Mouse (Mus musculus) hindbrain, postnatal 0 days (tissue): ENCODE results near the gene Ciao2a. TPM values are rescaled to one million over a fixed set of nuclear protein-coding genes. Genes with fewer than 3 reads are reported as not detected.

ENCODE experiments used
- ATAC-seq: fragments of 200-750 bp; cut with Nextera tagmentation; 2 replicates; pipeline ENCODE4 v1.8.0; 2017; ENCODE audit warnings: mild to moderate bottlenecking, moderate TSS enrichment, moderate library complexity
- DNase-seq: peaks from one replicate; pipeline ENCODE4 v3.0.0-alpha.2; 2015; ENCODE audit warnings: low spot score
- H3K27ac ChIP-seq: fragments of 300-500 bp; sonication (generic); 2 replicates; pipeline ENCODE4 v1.5.1; 2014; ENCODE audit warnings: mild to moderate bottlenecking
- H3K27me3 ChIP-seq: fragments of 300-500 bp; sonication (generic); 2 replicates; pipeline ENCODE4 v1.6.1; 2014; ENCODE audit warnings: low read length, mixed read lengths; ENCODE audit not compliant: insufficient read depth
- H3K36me3 ChIP-seq: fragments of 300-500 bp; sonication (generic); 2 replicates; pipeline ENCODE4 v1.6.1; 2014; ENCODE audit warnings: low read length, mixed read lengths; ENCODE audit not compliant: insufficient read depth
- H3K4me1 ChIP-seq: fragments of 300-500 bp; sonication (generic); 2 replicates; pipeline ENCODE4 v1.6.1; 2014; ENCODE audit warnings: antibody characterized with exemption, low read length, mixed read lengths; ENCODE audit not compliant: insufficient read depth
- H3K4me2 ChIP-seq: fragments of 300-500 bp; sonication (generic); 2 replicates; pipeline ENCODE4 v1.6.1; 2014; ENCODE audit warnings: low read depth, mild to moderate bottlenecking, low read length, moderate library complexity, mixed read lengths
- H3K4me3 ChIP-seq: fragments of 300-500 bp; sonication (generic); 2 replicates; pipeline ENCODE4 v1.5.1; 2014; ENCODE audit warnings: low read length
- H3K9ac ChIP-seq: fragments of 300-500 bp; sonication (generic); replicated peaks from 2 replicates; pipeline ENCODE4 v1.6.1; 2014; ENCODE audit warnings: mild to moderate bottlenecking, low read length, moderate library complexity, mixed read lengths
- H3K9me3 ChIP-seq: fragments of 300-500 bp; sonication (generic); 2 replicates; pipeline ENCODE4 v1.6.1; 2016; ENCODE audit warnings: low read length, mixed read lengths
- CTCF ChIP-seq: IDR thresholded peaks from 2 replicates; pipeline ENCODE4 v1.5.1; 2016; ENCODE audit warnings: antibody characterized with exemption, control low read depth, low read depth
- WGBS: fragments of 180-500 bp; shearing (Covaris S2); extraction: QIAGEN DNeasy Blood & Tissue Kit; methylation state at CpG from one replicate; pipeline ENCODE4 v1.1.7; 2014; 5-methylcytosine and 5-hydroxymethylcytosine counted together
- polyA plus RNA-seq: library from polyadenylated mRNA; unstranded; fragments of >200 nt; fragmentation: Nextera tagmentation; extraction: Ambion mirVana; gene quantifications from 2 replicates; pipeline ENCODE4 v1.2.1, GENCODE M21; 2015
- total RNA-seq: library from RNA; depleted of rRNA; stranded (reverse); fragments of >200 nt; gene quantifications from 2 replicates; pipeline ENCODE4 v1.2.3, GENCODE M21; 2014

The Ciao2a gene
- total and polyA plus RNA-seq, 2 experiments from 2014 or later: 25.5 to 77.6 TPM

DNA sequence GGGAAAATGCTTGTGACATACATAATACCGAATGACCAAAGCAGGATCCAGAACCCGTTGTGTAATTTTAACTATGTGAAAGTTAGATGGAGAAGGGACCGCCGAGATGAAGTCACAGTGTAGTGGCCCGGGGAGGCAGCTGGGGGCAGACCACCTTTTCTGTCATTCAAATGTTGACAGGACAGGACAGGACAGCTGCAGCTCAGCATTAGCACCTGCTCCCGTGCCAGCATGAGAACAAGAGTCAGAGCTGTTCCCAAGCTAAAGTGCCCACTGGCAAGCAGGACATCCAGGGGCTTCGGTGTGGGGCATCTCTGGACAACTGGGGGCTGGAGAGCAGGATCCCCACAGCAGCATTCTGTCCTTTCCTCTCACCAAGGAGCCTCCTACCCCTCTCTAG, 39.3 kb upstream of the Ciao2a start:
- 92% methylated on average over 7 of the region's 7 CpGs for WGBS
- H3K36me3 ChIP-seq: peaks cover 29% of the 10 kb centered on the region

DNA sequence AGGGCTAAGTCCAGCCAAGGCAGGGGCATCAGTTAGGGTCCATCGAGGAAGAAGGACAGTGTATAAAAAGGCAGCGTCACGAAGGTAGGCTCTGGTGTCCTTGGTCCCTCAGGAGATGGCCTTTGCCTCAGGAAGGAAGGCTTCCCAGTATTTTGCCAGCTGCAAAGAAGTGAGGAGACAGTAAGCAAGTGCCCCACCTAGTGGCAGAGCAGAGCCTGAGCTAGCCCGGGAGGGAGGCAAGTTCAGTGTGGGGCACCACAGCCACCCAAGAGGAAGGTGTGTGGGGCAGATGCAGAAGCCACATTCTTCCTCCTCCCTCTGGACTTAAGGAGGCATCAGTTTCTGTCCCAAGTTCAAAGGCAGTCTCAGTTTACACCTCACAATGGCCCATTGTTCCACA, 38.0 kb upstream of the Ciao2a start:
- ATAC-seq (no peak), DNase-seq (peak; percentile 65)
- Histone ChIP-seq H3K9ac (no peak overlapping the region), H3K36me3 (peaks cover 42% of the 10 kb centered on the region), H3K27ac (no peak overlapping the region), H3K27me3 (no peaks in the 10 kb centered on the region), H3K4me2 (no peak overlapping the region), H3K4me1 (no peaks in the 10 kb centered on the region), H3K9me3 (no peaks in the 10 kb centered on the region), H3K4me3 (no peak overlapping the region)
- TF ChIP-seq CTCF: peak; percentile 78
- WGBS: 46% methylated on average over 4 of the region's 4 CpGs

More for the DNA sequence above, 39.3 kb upstream of the Ciao2a start:
- TF ChIP-seq CTCF: no peak
- no peak for ATAC-seq
- Histone ChIP-seq H3K27ac (no peak overlapping the region), H3K9ac (no peak overlapping the region), H3K27me3 (no peaks in the 10 kb centered on the region), H3K4me2 (no peak overlapping the region), H3K9me3 (no peaks in the 10 kb centered on the region), H3K4me3 (no peak overlapping the region), H3K4me1 (no peaks in the 10 kb centered on the region)
- no peak for DNase-seq

DNA sequence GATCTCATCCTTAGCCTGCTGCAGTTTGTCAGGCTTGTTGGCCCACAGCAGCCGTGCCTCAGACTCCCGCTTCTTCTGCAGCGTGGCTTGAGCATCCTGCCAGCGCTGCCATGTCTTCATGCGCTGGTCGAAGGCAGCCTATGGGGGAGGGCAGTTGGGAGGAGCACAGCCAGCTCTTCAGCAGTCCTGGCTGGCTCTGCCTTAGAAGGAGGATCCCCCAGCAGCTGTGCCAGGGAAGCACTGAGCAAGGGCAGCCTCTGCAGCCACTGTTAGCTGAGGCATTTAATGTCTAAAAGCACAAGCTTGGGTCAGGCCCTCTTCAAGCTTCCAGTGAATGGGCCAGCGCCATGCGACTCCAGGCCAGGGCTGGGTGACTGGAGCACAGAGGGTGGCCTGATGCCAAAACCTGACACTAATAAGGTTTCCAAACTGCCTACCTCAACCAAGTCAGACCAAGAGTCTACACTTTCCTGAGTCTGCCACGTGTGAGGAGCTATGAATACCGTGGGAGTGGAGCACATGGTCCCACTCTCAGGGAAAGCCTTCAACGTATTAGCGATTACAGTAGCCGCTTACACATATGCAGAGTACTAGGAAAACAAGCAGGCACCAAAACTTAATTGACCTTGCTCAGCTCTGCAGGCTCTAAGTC, 35.7 kb upstream of the Ciao2a start:
- Histone ChIP-seq H3K9me3 (no peaks in the 10 kb centered on the region), H3K4me3 (no peak overlapping the region), H3K27ac (no peak overlapping the region), H3K27me3 (no peaks in the 10 kb centered on the region), H3K9ac (no peak overlapping the region), H3K36me3 (peaks cover 65% of the 10 kb centered on the region), H3K4me2 (no peak overlapping the region), H3K4me1 (no peaks in the 10 kb centered on the region)
- peak; percentile 29 for DNase-seq
- 85% methylated on average over 13 of the region's 13 CpGs for WGBS
- TF ChIP-seq CTCF: no peak
- ATAC-seq: peak; percentile 35; the same call in 1 of the 2 replicates

DNA sequence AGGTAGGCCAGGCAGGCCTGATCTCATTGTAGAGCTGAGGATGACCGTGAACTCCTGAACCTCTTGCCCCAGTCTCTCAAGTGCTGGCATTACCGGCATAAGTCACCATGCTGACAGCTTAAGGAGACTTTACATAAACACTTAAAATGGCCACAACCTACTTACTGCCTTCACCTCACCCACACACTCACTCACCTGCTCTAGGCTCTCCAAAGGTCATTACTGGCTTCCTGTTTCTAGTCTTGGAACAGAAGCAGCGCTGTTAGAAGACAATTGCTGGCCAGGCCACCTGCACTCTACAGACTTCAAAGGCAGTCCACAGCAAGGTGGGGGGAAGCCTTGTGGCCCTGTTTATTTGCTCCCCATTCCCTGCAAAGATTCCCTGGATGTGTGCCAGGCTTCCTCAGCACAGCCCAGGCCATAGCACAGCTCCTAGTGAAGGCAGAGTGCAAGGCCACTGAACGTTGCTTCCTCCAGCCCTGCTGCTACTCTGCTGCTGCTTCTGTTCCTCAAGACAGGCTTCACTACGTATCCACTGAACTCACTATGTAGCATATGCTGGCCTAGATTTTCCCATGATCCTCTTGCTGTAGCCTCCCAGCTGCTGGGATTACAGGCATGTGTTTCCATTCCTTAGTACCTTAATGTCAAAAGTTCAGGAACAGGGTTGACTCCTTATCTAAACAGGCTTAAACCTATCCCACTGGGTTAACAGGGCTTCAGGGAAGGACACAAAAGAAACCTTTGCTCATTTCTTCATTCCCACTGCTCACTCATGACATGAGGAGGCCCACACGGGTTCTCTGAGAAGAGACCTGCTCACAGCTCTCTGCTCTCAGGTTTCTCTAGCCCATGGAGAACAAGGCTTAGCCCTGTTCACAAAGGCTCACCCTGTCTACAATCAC, 34.8 kb upstream of the Ciao2a start:
- ATAC-seq: no peak
- H3K36me3 ChIP-seq: peaks cover 72% of the 10 kb centered on the region
- H3K4me3 ChIP-seq: no peak overlapping the region
- TF ChIP-seq CTCF: no peak
- 78% methylated on average over 6 of the region's 6 CpGs for WGBS
- H3K9me3 ChIP-seq: no peaks in the 10 kb centered on the region
- no peaks in the 10 kb centered on the region for H3K4me1 ChIP-seq
- no peak overlapping the region for H3K4me2 ChIP-seq
- H3K27me3 ChIP-seq: no peaks in the 10 kb centered on the region
- DNase-seq: no peak
- H3K27ac ChIP-seq: no peak overlapping the region
- no peak overlapping the region for H3K9ac ChIP-seq

DNA sequence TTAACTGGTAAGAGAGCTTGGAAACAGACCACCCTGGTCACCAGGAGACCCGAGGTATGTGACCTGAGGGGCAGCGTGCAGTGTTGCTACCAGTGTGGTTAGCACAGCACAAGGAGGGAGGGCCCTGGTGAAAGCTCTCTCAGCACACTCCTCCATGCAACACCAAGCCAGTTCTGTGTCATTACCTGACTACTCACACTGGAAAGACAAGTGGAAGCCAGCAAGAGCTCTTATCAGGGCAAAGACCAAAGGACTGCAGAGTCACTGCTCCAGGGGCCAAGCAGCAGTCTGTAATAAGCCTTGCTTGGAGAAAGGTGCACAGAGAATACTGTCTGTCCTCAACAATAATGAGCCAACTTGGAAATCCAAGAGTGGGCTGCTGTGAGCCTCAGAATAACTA, 33.7 kb upstream of the Ciao2a start:
- ATAC-seq: no peak
- no peaks in the 10 kb centered on the region for H3K9me3 ChIP-seq
- no peak overlapping the region for H3K9ac ChIP-seq
- no peak for TF ChIP-seq CTCF
- H3K4me1 ChIP-seq: no peaks in the 10 kb centered on the region
- H3K4me2 ChIP-seq: no peak overlapping the region
- no peak overlapping the region for H3K27ac ChIP-seq
- H3K4me3 ChIP-seq: no peak overlapping the region
- WGBS: 90% methylated on average over 2 of the region's 2 CpGs
- H3K36me3 ChIP-seq: peaks cover 73% of the 10 kb centered on the region
- no peaks in the 10 kb centered on the region for H3K27me3 ChIP-seq
- no peak for DNase-seq

DNA sequence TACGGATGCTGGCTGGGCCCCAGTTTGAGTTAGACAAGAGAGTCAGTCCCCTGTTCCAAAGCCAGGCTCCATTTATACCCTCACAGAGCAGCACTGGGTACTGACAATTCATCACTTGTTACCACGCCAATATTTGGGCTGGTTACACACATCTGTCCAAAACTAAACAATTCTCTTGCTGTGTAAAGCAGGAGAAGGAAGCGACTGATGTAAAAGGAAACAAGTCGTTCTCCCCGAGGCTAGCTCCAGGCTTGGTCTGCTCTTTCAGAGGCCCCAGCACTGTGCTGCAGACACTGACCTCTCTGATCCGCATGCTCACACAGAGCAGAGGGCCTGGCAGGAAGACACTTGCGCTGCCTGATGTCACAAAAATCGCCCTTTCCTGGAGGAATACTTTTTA, 24.8 kb upstream of the Ciao2a start:
- no peaks in the 10 kb centered on the region for H3K4me1 ChIP-seq
- H3K9me3 ChIP-seq: no peaks in the 10 kb centered on the region
- ATAC-seq: peak; percentile 59; the same call in 1 of the 2 replicates
- WGBS: 75% methylated on average over 8 of the region's 8 CpGs
- H3K36me3 ChIP-seq: peaks cover 57% of the 10 kb centered on the region; the same call in 1 of the 2 replicates
- no peak for DNase-seq
- no peak overlapping the region for H3K4me2 ChIP-seq
- no peaks in the 10 kb centered on the region for H3K27me3 ChIP-seq
- no peak overlapping the region for H3K27ac ChIP-seq
- H3K4me3 ChIP-seq: no peak overlapping the region
- no peak overlapping the region for H3K9ac ChIP-seq
- TF ChIP-seq CTCF: no peak
